Mouse (Mus musculus) cortical plate, adult 2 months (tissue): ENCODE measurements at regions not wholly inside any gene's neighbourhood (a gene's known extent, or its start where the extent isn't known, plus 50 kb on each side); places are given as distances from the start of the nearest gene placed in this dataset.

Experiments
- H3K27ac ChIP-seq: fragments of 200-500 bp; 2 replicates; pipeline ENCODE4 v1.5.1; 2012; ENCODE audit warnings: low read length, control low read depth, inconsistent platforms; ENCODE audit not compliant: insufficient read depth
- H3K4me1 ChIP-seq: fragments of 200-500 bp; 2 replicates; pipeline ENCODE4 v1.6.1; 2011; ENCODE audit warnings: low read length; ENCODE audit not compliant: control insufficient read depth, insufficient read depth
- H3K4me3 ChIP-seq: fragments of 200-500 bp; 2 replicates; pipeline ENCODE4 v1.5.1; 2011; ENCODE audit warnings: mild to moderate bottlenecking, low read length, control low read depth; ENCODE audit not compliant: insufficient read depth
- CTCF ChIP-seq: fragments of 200-500 bp; IDR thresholded peaks from 2 replicates; pipeline ENCODE4 v1.5.1; 2011; ENCODE audit warnings: mild to moderate bottlenecking, control low read depth, low read length; ENCODE audit not compliant: insufficient read depth; ENCODE audit errors: extremely low read depth
- POLR2A ChIP-seq: fragments of 200-500 bp; IDR thresholded peaks from 2 replicates; pipeline ENCODE4 v1.6.1; 2011; ENCODE audit warnings: mild to moderate bottlenecking, low read length, control low read depth; ENCODE audit not compliant: insufficient read depth; ENCODE audit errors: extremely low read depth

GRCm38 (mm10) chr5:102269204-102269603 lies 199.5 kb upstream of the Wdfy3 start:
- Histone ChIP-seq H3K4me3 (no peak overlapping the region), H3K4me1 (no peaks in the 10 kb centered on the region), H3K27ac (no peak overlapping the region)
- TF ChIP-seq POLR2A (no peak), CTCF (no peak)

GRCm38 (mm10) chr5:102275621-102276020 lies 205.6 kb upstream of the Arhgap24 start:
- Histone ChIP-seq H3K4me1 (no peaks in the 10 kb centered on the region), H3K4me3 (no peak overlapping the region), H3K27ac (no peak overlapping the region)
- TF ChIP-seq POLR2A (no peak), CTCF (no peak)

- Histone ChIP-seq H3K4me3 (no peak overlapping the region), H3K4me1 (no peaks in the 10 kb centered on the region), H3K27ac (no peak overlapping the region)
- TF ChIP-seq CTCF, result no peak
- TF ChIP-seq POLR2A, result no peak
Measured at GRCm38 (mm10) chr5:102287131-102287530, 194.1 kb upstream of the Arhgap24 start.

DNA sequence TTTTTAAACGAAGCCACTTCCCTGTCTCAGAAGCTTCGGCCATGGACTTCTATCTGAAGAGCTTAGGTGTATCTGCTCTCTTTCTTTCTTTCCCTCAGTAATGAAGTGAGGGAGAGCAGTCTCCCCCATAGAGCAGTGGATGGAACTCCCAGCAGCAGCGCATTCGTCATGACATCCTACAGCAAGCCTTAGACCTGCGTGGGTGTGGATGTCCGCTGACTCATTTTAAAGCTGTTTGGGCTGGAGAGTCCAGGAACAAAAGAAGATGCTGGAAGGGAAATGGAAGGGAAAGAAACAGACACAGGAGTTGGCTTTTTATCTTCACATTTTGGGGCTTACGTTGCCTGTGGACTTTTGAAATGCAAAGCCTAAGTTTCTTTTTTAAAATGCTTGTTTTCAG lies 190.3 kb upstream of the Arhgap24 start:
- Histone ChIP-seq H3K27ac (no peak overlapping the region), H3K4me1 (no peaks in the 10 kb centered on the region), H3K4me3 (no peak overlapping the region)
- TF ChIP-seq POLR2A (no peak), CTCF (no peak)

DNA sequence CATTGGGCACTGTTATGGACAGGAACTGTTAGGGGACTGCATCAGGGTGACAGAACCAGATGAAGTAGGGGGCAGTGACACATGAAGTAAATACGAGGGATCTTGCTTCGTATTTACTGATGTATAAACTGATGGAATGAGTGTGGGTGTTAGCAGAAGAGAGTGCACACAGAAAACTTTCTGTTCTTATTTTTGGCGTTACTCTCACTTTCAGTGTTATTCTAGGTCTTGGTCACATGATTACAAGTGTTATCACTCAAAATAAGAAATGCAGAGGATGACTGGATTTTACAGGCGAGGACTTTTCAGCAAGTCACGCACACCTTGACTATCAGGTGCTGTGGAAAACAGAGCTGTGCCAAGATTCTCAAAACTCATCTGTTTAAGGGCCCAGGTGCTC lies 185.6 kb upstream of the Arhgap24 start:
- no peak overlapping the region for H3K27ac ChIP-seq
- TF ChIP-seq POLR2A (no peak), CTCF (no peak)
- H3K4me3 ChIP-seq, result no peak overlapping the region
- H3K4me1 ChIP-seq, result no peaks in the 10 kb centered on the region

- H3K4me1 ChIP-seq, result no peaks in the 10 kb centered on the region
- H3K27ac ChIP-seq, result no peak overlapping the region
- no peak overlapping the region for H3K4me3 ChIP-seq
- TF ChIP-seq CTCF (no peak), POLR2A (no peak)
Measured at GRCm38 (mm10) chr5:102306309-102306708, 174.9 kb upstream of the Arhgap24 start.

DNA sequence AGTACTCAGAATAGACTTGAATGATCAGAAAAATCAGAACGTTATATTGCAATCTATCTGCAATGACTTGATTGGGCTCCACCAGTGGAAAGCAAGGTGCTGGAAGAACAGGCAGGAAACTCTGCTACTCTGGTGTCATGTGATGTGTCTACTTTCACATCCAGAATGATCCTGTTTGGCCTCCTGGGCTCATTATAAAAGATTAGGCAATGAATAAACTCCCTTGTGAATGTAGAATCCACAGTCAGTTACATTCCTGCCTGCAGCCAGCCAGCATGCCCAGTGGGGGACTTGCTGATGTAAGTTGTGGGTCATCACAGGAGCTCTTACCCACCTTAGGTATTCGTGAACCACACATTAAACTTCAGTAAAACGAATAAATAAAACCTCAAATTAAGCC lies 174.5 kb upstream of the Arhgap24 start:
- Histone ChIP-seq H3K4me1 (no peaks in the 10 kb centered on the region), H3K4me3 (no peak overlapping the region), H3K27ac (no peak overlapping the region)
- TF ChIP-seq POLR2A (no peak), CTCF (no peak)

- H3K4me1 ChIP-seq, result no peaks in the 10 kb centered on the region
- no peak overlapping the region for H3K4me3 ChIP-seq
- TF ChIP-seq POLR2A (no peak), CTCF (no peak)
- H3K27ac ChIP-seq, result no peak overlapping the region
Measured at GRCm38 (mm10) chr5:102311570-102311969, 169.6 kb upstream of the Arhgap24 start.

- no peak overlapping the region for H3K4me3 ChIP-seq
- H3K4me1 ChIP-seq, result no peaks in the 10 kb centered on the region
- no peak for TF ChIP-seq CTCF
- H3K27ac ChIP-seq, result no peak overlapping the region
Measured at GRCm38 (mm10) chr5:102328197-102328784, 152.9 kb upstream of the Arhgap24 start.

- Histone ChIP-seq H3K4me1 (no peaks in the 10 kb centered on the region), H3K4me3 (no peak overlapping the region), H3K27ac (no peak overlapping the region)
- TF ChIP-seq POLR2A (no peak), CTCF (no peak)
Measured at GRCm38 (mm10) chr5:102333894-102334293, 147.3 kb upstream of the Arhgap24 start.

DNA sequence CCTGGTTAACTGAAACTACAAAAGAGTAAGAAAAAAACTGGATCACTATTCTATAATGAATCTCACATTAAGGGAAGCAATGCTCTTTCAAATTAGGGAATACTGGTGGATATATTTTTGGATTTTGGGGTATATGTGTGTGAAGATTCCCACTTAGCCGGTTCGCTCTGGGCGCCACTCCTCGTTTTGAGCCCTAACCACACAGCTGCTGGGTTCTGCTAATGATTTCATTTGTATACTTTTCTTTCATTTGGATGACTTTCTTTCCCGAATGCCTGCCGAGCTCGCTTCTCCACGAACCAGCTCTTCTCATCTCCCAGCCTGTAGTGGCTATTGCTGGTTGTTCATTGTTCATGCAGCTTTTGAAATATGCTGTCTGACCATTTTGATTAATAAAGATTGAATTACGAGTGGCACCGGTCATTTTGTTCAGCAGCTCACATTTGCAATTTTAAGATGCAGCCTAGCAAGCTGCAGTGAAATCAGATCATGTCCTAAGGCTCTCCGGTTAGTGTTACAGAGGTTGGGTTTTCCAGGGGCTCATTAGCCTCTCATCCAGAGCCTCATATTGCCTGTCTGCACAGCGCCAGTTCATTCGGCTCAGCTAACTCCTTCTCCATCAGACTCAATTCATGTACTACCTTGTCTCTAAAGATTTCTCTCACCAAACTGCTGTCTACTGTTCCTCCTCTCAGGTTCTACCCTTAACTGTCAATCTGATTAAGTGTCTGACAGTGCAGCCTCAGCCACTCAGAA lies 146.6 kb upstream of the Arhgap24 start:
- H3K4me3 ChIP-seq, result no peak overlapping the region
- no peaks in the 10 kb centered on the region for H3K4me1 ChIP-seq
- TF ChIP-seq CTCF, result no peak
- no peak for TF ChIP-seq POLR2A
- H3K27ac ChIP-seq, result no peak overlapping the region
